Mouse (Mus musculus) limb, embryonic 14.5 days (tissue): ENCODE data around the gene Nek8. TPM values are rescaled to one million over a fixed set of nuclear protein-coding genes. Genes with fewer than 3 reads are reported as not detected.

ENCODE experiments used
- ATAC-seq: fragments of 200-750 bp; cut with Nextera tagmentation; 2 replicates; pipeline ENCODE4 v1.8.0; 2017; ENCODE audit warnings: low read depth, moderate number of reproducible peaks, moderate TSS enrichment; ENCODE audit not compliant: low FRiP score
- DNase-seq: peaks from one replicate; pipeline ENCODE4 v3.0.0-alpha.2; 2015; ENCODE audit warnings: low spot score
- H3K27ac ChIP-seq: fragments of 300-500 bp; sonication (generic); replicated peaks from 2 replicates; pipeline ENCODE4 v1.5.1; 2014; ENCODE audit warnings: low read depth, mild to moderate bottlenecking, low read length, moderate library complexity, mixed read lengths
- H3K27me3 ChIP-seq: fragments of 300-500 bp; sonication (generic); 2 replicates; pipeline ENCODE4 v1.6.1; 2014; ENCODE audit warnings: low read length, mixed read lengths; ENCODE audit not compliant: control insufficient read depth, insufficient read depth
- H3K36me3 ChIP-seq: fragments of 300-500 bp; sonication (generic); 2 replicates; pipeline ENCODE4 v1.6.1; 2014; ENCODE audit warnings: mild to moderate bottlenecking, low read length, moderate library complexity, mixed read lengths; ENCODE audit not compliant: control insufficient read depth, insufficient read depth
- H3K4me1 ChIP-seq: fragments of 300-500 bp; sonication (generic); 2 replicates; pipeline ENCODE4 v1.6.1; 2014; ENCODE audit warnings: antibody characterized with exemption, low read length, mixed read lengths; ENCODE audit not compliant: control insufficient read depth, insufficient read depth
- H3K4me2 ChIP-seq: fragments of 300-500 bp; sonication (generic); replicated peaks from 2 replicates; pipeline ENCODE4 v1.6.1; 2014; ENCODE audit warnings: low read depth, mild to moderate bottlenecking, low read length, moderate library complexity; ENCODE audit not compliant: severe bottlenecking
- H3K4me3 ChIP-seq: fragments of 300-500 bp; sonication (generic); replicated peaks from 2 replicates; pipeline ENCODE4 v1.5.1; 2014; ENCODE audit warnings: low read length
- H3K9ac ChIP-seq: fragments of 300-500 bp; sonication (generic); 2 replicates; pipeline ENCODE4 v1.6.1; 2014; ENCODE audit warnings: mild to moderate bottlenecking, low read depth, low read length, moderate library complexity; ENCODE audit not compliant: severe bottlenecking
- H3K9me3 ChIP-seq: fragments of 300-500 bp; sonication (generic); 2 replicates; pipeline ENCODE4 v1.6.1; 2016; ENCODE audit warnings: low read length; ENCODE audit not compliant: control insufficient read depth
- POLR2A ChIP-seq: fragments of 200-500 bp; IDR thresholded peaks from 2 replicates; pipeline ENCODE4 v1.8.0; 2012; ENCODE audit warnings: inconsistent platforms, mild to moderate bottlenecking, moderate library complexity, borderline replicate concordance; ENCODE audit not compliant: insufficient read depth, insufficient read length; ENCODE audit errors: extremely low read depth
- WGBS: fragments of 180-500 bp; shearing (Covaris S2); extraction: QIAGEN DNeasy Blood & Tissue Kit; methylation state at CpG from one replicate; pipeline ENCODE4 v1.1.7; 2014; 5-methylcytosine and 5-hydroxymethylcytosine counted together
- polyA plus RNA-seq, 2 experiments: library from polyadenylated mRNA; depleted of rRNA in 1 of 2; stranded (reverse) in 1 of 2; unstranded in 1 of 2; fragments of >200 nt; fragmentation: Nextera tagmentation in 1 of 2; extraction: Ambion mirVana in 1 of 2; gene quantifications; 2 replicates each; pipeline versions ENCODE4 v1.2.1 to v1.2.3; 2012 to 2014

Gene Nek8
- polyA plus RNA-seq, 2 experiments, result 11.9 to 38.3 TPM

GRCm38 (mm10) chr11:78126739-78127138, 49.7 kb downstream of the Nek8 start:
- DNase-seq, result no peak
- ATAC-seq, result no peak
- Histone ChIP-seq H3K4me3 (no peak overlapping the region), H3K4me1 (peaks cover 13% of the 10 kb centered on the region; the same call in 1 of the 2 replicates), H3K9me3 (no peaks in the 10 kb centered on the region), H3K27me3 (no peaks in the 10 kb centered on the region), H3K9ac (no peak overlapping the region), H3K27ac (no peak overlapping the region), H3K36me3 (peaks cover 5% of the 10 kb centered on the region; the same call in 1 of the 2 replicates), H3K4me2 (no peak overlapping the region)
- no peak for TF ChIP-seq POLR2A
- WGBS, result 67% methylated on average over 4 of the region's 4 CpGs

GRCm38 (mm10) chr11:78125691-78126090, 50.8 kb downstream of the Nek8 start:
- H3K4me1 ChIP-seq, result peaks cover 13% of the 10 kb centered on the region; the same call in 1 of the 2 replicates
- H3K4me3 ChIP-seq, result no peak overlapping the region
- no peak for TF ChIP-seq POLR2A
- no peak overlapping the region for H3K27ac ChIP-seq
- no peak for DNase-seq
- no peaks in the 10 kb centered on the region for H3K9me3 ChIP-seq
- no peak overlapping the region for H3K4me2 ChIP-seq
- no peaks in the 10 kb centered on the region for H3K27me3 ChIP-seq
- peaks cover 5% of the 10 kb centered on the region; the same call in 1 of the 2 replicates for H3K36me3 ChIP-seq
- 51% methylated on average over 6 of the region's 6 CpGs for WGBS
- no peak for ATAC-seq
- H3K9ac ChIP-seq, result no peak overlapping the region

- Histone ChIP-seq H3K4me3 (no peak overlapping the region), H3K36me3 (0 out of 2 replicates have a peak, but pooled peaks cover 5% of the 10 kb centered on the region), H3K9ac (no peak overlapping the region), H3K9me3 (no peaks in the 10 kb centered on the region), H3K4me2 (no peak overlapping the region), H3K27ac (no peak overlapping the region), H3K27me3 (no peaks in the 10 kb centered on the region), H3K4me1 (peaks cover 13% of the 10 kb centered on the region; the same call in 1 of the 2 replicates)
- DNase-seq (no peak), ATAC-seq (no peak)
- no peak for TF ChIP-seq POLR2A
Measured at GRCm38 (mm10) chr11:78123782-78124181, 52.7 kb downstream of the Nek8 start.

GRCm38 (mm10) chr11:78122815-78123214, 53.7 kb downstream of the Nek8 start:
- Histone ChIP-seq H3K36me3 (no peaks in the 10 kb centered on the region), H3K4me1 (peaks cover 13% of the 10 kb centered on the region; the same call in 1 of the 2 replicates), H3K27me3 (no peaks in the 10 kb centered on the region), H3K9ac (no peak overlapping the region), H3K4me3 (no peak overlapping the region), H3K4me2 (no peak overlapping the region), H3K27ac (no peak overlapping the region), H3K9me3 (no peaks in the 10 kb centered on the region)
- no peak for DNase-seq
- 95% methylated on average over 4 of the region's 4 CpGs for WGBS
- no peak for TF ChIP-seq POLR2A
- no peak for ATAC-seq

GRCm38 (mm10) chr11:78121176-78121575, 55.3 kb downstream of the Nek8 start:
- H3K4me1 ChIP-seq, result peaks cover 9% of the 10 kb centered on the region; the same call in 1 of the 2 replicates
- H3K27ac ChIP-seq, result no peak overlapping the region
- DNase-seq, result no peak
- no peak overlapping the region for H3K9ac ChIP-seq
- WGBS, result 70% methylated on average over 5 of the region's 5 CpGs
- no peak for TF ChIP-seq POLR2A
- no peaks in the 10 kb centered on the region for H3K27me3 ChIP-seq
- ATAC-seq, result no peak
- no peak overlapping the region for H3K4me2 ChIP-seq
- no peaks in the 10 kb centered on the region for H3K36me3 ChIP-seq
- no peaks in the 10 kb centered on the region for H3K9me3 ChIP-seq
- H3K4me3 ChIP-seq, result no peak overlapping the region

- ATAC-seq, result no peak
- WGBS, result 87% methylated on average over 8 of the region's 8 CpGs
- no peak for TF ChIP-seq POLR2A
- Histone ChIP-seq H3K4me2 (no peak overlapping the region), H3K36me3 (no peaks in the 10 kb centered on the region), H3K9me3 (no peaks in the 10 kb centered on the region), H3K27ac (no peak overlapping the region), H3K9ac (no peak overlapping the region), H3K4me3 (no peak overlapping the region), H3K4me1 (peaks cover 3% of the 10 kb centered on the region; the same call in 1 of the 2 replicates), H3K27me3 (no peaks in the 10 kb centered on the region)
- no peak for DNase-seq
Measured at GRCm38 (mm10) chr11:78119898-78120297, 56.6 kb downstream of the Nek8 start.
